Mouse (Mus musculus): Measurements from ENCODE around the gene Lsp1.

Lsp1 gene

GRCm38 (mm10) chr7:142444171-142444570 is 16.4 kb upstream of the Lsp1 start:
- no peak for DNase-seq (ENCODE audit: low spot score in 2 of 2)

- no peak for DNase-seq (ENCODE audit: low spot score in 2 of 2)
Measured at GRCm38 (mm10) chr7:142445324-142445723, 15.3 kb upstream of the Lsp1 start.

GRCm38 (mm10) chr7:142446264-142446663 is 14.3 kb upstream of the Lsp1 start:
- no peak for DNase-seq (ENCODE audit: low spot score in 2 of 2)

GRCm38 (mm10) chr7:142449038-142449617 is 11.5 kb upstream of the Lsp1 start:
- DNase-seq (ENCODE audit: low spot score in 2 of 2): no peak

GRCm38 (mm10) chr7:142454706-142455105 is 5.9 kb upstream of the Lsp1 start:
- no peak for DNase-seq (ENCODE audit: low spot score in 2 of 2)

- DNase-seq (ENCODE audit: low spot score in 2 of 2): no peak
Measured at GRCm38 (mm10) chr7:142455251-142455650, 5.4 kb upstream of the Lsp1 start.

- DNase-seq (ENCODE audit: low spot score in 2 of 2): no peak
Measured at GRCm38 (mm10) chr7:142456806-142457205, 3.8 kb upstream of the Lsp1 start.

- peak; percentile 67 to 70 for DNase-seq (ENCODE audit: low spot score in 2 of 2)
Measured at GRCm38 (mm10) chr7:142457227-142457811, 3.3 kb upstream of the Lsp1 start.

- no peak for DNase-seq (ENCODE audit: low spot score in 2 of 2)
Measured at GRCm38 (mm10) chr7:142458026-142458425, 2.6 kb upstream of the Lsp1 start.

- no peak for DNase-seq (ENCODE audit: low spot score in 2 of 2)
Measured at GRCm38 (mm10) chr7:142458676-142459298, 1.8 kb upstream of the Lsp1 start.

GRCm38 (mm10) chr7:142459299-142459691 is 1.3 kb upstream of the Lsp1 start:
- no peak for DNase-seq (ENCODE audit: low spot score in 2 of 2)

- peak in 1 of 2 experiments; percentile 53 for DNase-seq (ENCODE audit: low spot score in 2 of 2)
Measured at GRCm38 (mm10) chr7:142461446-142461845, 837 bp downstream of the Lsp1 start.

GRCm38 (mm10) chr7:142462190-142462589 is 1.6 kb downstream of the Lsp1 start:
- peak in 1 of 2 experiments; percentile 35 for DNase-seq (ENCODE audit: low spot score in 2 of 2)

GRCm38 (mm10) chr7:142462594-142463078 is 2.0 kb downstream of the Lsp1 start:
- DNase-seq (ENCODE audit: low spot score in 2 of 2): peak in 1 of 2 experiments; percentile 35

GRCm38 (mm10) chr7:142470171-142470691 is 9.6 kb downstream of the Lsp1 start:
- no peak for DNase-seq (ENCODE audit: low spot score in 2 of 2)

- DNase-seq (ENCODE audit: low spot score in 2 of 2): no peak
Measured at GRCm38 (mm10) chr7:142470808-142471413, 10.3 kb downstream of the Lsp1 start.

- no peak for DNase-seq (ENCODE audit: low spot score in 2 of 2)
Measured at GRCm38 (mm10) chr7:142471414-142471861, 10.8 kb downstream of the Lsp1 start.

- no peak for DNase-seq (ENCODE audit: low spot score in 2 of 2)
Measured at GRCm38 (mm10) chr7:142471884-142472570, 11.4 kb downstream of the Lsp1 start.

- no peak for DNase-seq (ENCODE audit: low spot score in 2 of 2)
Measured at GRCm38 (mm10) chr7:142472936-142473335, 12.3 kb downstream of the Lsp1 start.

- no peak for DNase-seq (ENCODE audit: low spot score in 2 of 2)
Measured at GRCm38 (mm10) chr7:142473476-142473875, 12.9 kb downstream of the Lsp1 start.

- DNase-seq (ENCODE audit: low spot score in 2 of 2): no peak
Measured at GRCm38 (mm10) chr7:142474799-142475198, 14.2 kb downstream of the Lsp1 start.

- DNase-seq (ENCODE audit: low spot score in 2 of 2): no peak
Measured at GRCm38 (mm10) chr7:142475641-142476040, 15.0 kb downstream of the Lsp1 start.

Measured in thymus, postnatal 10 days (tissue).